Mouse (Mus musculus) spleen, adult 2 months (tissue): Measurements from ENCODE around the gene Apold1.

ENCODE experiments used
- CTCF ChIP-seq: fragments of 200-500 bp; IDR thresholded peaks from 2 replicates; pipeline ENCODE4 v1.5.1; 2011; ENCODE audit warnings: mild to moderate bottlenecking, inconsistent platforms; ENCODE audit not compliant: insufficient read depth, insufficient read length, insufficient replicate concordance; ENCODE audit errors: extremely low read depth
- POLR2A ChIP-seq: fragments of 200-500 bp; IDR thresholded peaks from 2 replicates; pipeline ENCODE4 v1.6.1; 2011; ENCODE audit warnings: low read depth, low read length, inconsistent platforms

DNA sequence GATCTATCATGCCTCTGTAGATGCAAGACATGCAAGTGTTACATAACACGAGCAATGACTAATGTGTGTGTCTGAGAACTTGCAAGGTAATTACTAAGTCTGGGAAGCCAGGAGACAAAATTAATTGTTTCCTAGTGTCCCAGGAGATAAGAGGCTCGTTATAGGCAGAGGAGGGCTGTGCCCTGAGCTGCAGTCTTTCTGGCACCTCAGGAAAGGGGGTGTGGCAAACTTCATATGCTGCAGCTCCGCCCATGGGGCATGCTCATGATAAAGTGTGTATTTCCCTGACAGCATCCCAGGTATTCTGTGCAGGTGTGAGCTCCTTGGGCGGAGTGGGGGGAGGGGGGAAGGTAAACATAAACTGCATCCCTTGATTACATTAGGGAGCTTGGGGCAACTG, 9.4 kb upstream of the Apold1 start:
- no peak for TF ChIP-seq POLR2A
- TF ChIP-seq CTCF, result no peak
